Mouse (Mus musculus): ENCODE data around the gene Olfr319.
"Not testable (repeated sequence)": the region's sequence is repeated elsewhere in the genome, so short reads cannot be mapped to it uniquely, and the experiment has no call there.

Gene Olfr319

DNA sequence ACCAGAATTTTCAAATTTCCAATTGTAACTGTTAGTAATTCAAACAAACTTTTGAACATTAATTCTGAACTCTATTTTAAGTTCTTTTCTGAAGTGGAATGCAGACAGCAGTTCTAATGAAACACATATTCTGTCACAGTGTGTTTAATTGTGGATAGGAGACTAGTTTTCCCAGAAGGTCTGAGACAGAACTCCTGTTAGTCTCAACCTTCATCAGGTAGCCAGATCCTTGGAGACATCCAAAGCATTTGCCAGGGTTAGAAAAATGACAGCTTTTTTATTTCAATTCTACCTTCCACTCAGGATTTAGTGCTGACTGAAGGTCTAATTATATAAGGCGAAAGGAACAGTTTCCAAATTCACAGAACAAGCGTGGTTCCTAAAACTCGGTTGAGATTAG, at the start of gene Olfr319:
Olfr319 (plus strand) TSS at position 301 of the 400 bp plus-strand sequence.
- DNase-seq (ENCODE audit: low spot score in 2 of 2): no peak

- DNase-seq (ENCODE audit: low spot score in 2 of 2): no peak
Measured at GRCm38 (mm10) chr11:58655151-58655550, 43.8 kb upstream of the Olfr319 start.

- DNase-seq (ENCODE audit: low spot score in 2 of 2): no peak
Measured at GRCm38 (mm10) chr11:58658596-58658995, 40.4 kb upstream of the Olfr319 start, which contains the start of gene Olfr322. Olfr322 (plus strand) TSS chr11:58658782.

DNA sequence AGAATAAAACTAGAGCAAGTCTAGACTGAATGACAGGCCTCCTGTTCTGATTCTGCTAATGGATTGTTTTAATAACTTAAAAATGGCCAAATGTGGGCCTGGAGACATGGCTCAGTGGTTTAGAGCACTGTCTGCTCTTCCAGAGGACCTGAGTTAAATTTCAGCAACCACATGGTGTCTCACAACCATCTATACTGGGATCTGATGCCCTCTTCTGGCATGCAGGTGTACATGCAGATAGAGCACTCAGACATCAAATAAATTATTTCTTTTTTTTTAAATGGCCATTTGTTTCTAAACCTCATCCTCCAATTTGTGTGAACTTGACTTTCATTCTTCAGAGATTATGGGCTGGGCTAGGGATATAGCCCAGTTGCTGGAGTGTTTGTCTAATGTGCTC, 29.7 kb upstream of the Olfr319 start:
- DNase-seq (ENCODE audit: low spot score in 2 of 2): no peak

GRCm38 (mm10) chr11:58671825-58672224, 27.1 kb upstream of the Olfr319 start:
- DNase-seq (ENCODE audit: low spot score in 2 of 2): no peak

DNA sequence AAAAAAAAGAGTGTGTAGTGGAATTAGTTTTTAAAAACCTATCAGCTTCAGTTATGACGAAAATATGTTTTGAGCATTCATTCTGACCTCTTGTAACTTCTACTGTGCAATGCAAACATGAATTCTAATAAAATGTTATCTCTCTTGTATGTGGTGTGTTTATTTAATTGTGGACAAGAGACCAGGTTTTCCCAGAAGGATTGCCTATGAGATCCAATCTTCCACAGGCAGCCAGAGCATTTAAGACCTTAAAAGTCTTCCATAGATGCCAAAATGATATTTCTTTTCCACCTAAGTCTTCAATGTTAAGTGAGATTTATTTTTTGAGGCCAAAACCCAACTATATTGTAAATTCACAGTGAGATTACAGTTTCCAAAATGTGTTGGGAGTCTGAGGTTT, 18.2 kb upstream of the Olfr319 start, which contains the start of gene Olfr320:
Olfr320 (plus strand) TSS at position 301 of the 400 bp plus-strand sequence.
- no peak for DNase-seq (ENCODE audit: low spot score in 2 of 2)

DNA sequence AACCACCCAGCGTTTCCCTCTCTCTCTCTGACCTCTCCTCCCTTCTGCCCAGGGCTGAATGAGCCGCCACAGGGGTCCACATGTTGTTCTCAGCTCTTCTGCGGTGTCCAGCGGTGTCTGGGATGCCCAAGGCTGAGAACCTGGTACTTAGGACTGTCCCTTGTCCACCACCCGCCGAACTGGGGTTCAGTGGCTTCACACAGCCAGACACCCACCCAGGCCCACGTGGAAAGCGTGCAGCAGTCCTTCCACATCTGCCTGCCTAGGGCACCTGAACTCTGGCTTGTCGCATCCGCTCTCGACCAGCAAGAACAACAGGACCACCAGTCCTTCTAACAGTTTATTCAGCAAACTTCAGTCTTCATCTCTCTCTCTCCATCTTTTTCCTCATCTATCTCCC, 10.1 kb downstream of the Olfr319 start:
- DNase-seq (ENCODE audit: low spot score in 2 of 2): no peak

DNA sequence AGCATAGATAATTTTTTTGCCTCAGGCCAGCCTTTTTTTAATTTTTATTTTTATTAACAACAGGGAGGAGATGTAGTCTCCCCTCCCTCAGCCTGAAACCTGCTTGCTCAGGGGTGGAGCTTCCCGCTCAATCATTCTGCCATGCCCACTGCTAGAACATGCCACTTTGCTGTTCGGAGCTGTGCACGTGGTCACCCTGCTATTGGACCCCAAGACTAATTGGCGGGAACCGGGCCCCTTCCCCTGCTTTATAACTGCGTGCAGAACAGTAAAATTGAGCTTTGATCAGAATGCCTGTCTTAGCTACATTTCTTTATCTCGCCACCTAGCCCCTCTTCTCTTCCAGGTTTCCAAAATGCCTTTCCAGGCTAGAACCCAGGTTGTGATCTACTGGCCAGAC, 18.8 kb downstream of the Olfr319 start:
- not testable (repeated sequence) for DNase-seq (ENCODE audit: low spot score in 2 of 2)

DNA sequence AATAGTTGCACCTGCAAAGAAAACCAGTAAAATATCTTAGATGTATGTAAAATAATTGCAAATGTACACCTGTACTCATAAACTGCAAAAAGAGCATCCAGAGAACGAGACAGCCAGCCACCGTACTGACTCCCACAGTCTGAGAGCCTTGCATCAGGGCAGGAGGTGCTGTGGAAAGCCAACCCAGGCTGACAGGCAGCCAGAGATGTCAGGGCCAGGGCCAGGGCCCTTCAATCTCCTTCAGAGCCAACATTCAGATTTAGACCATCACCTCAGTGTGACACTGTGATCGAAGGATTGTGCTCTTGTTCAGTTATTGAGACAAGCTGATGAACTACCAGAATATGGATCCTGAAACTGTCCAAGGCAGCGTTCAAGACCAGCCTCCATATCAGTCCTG, 20.7 kb downstream of the Olfr319 start:
- no peak for DNase-seq (ENCODE audit: low spot score in 2 of 2)

- no peak for DNase-seq (ENCODE audit: low spot score in 2 of 2)
Measured at GRCm38 (mm10) chr11:58723914-58724313, 25.0 kb downstream of the Olfr319 start, which contains the start of gene Olfr318. Olfr318 (minus strand) TSS chr11:58724014.

GRCm38 (mm10) chr11:58727896-58728650, 29.1 kb downstream of the Olfr319 start:
- DNase-seq (ENCODE audit: low spot score in 2 of 2): not testable (repeated sequence)

DNA sequence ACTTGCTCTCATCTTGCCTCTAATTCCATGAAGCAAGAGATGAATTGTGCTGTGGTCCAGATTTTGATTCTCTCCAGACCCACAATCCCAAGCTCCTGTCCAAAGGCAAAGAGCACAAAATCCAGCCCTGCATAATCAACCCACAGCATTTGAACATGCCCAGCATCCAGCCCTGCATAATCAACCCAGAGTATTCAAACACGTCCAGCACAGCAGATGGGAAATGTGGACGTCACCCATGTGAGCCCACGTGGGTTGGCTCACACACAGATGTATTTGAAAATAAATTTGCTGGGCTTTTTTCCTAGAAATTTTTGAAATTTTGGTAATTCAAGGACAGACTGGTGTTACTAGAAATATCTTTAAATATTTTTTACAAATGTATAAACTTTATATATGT, 34.4 kb downstream of the Olfr319 start:
- peak in 1 of 2 experiments; percentile 10 for DNase-seq (ENCODE audit: low spot score in 2 of 2)

DNA sequence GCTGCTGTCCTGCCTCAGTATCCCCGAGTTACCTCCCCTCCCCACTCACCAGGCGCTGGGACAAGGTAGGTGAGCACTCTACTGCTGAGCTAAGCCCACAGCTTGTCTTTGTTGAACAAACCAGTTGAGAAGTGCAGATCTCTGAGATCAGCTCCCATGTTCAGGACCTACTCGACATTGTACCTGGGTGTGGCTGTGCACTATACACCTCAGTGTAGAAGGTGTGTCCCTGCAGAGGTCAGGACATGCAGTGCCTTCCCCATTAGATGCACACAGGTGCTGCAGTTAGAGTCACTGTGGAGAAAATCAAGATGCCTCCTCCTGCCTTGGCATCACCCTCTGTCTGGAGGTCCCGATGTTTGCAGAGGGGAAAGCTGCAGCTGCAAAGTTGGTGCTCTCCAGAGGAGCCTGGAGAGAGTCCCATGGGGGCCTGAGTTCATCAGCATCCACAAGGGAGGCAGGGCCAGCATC, 39.9 kb downstream of the Olfr319 start, which contains the start of gene Olfr317:
Olfr317 (minus strand) TSS at position 421 of the 471 bp plus-strand sequence.
- no peak for DNase-seq (ENCODE audit: low spot score in 2 of 2)

DNA sequence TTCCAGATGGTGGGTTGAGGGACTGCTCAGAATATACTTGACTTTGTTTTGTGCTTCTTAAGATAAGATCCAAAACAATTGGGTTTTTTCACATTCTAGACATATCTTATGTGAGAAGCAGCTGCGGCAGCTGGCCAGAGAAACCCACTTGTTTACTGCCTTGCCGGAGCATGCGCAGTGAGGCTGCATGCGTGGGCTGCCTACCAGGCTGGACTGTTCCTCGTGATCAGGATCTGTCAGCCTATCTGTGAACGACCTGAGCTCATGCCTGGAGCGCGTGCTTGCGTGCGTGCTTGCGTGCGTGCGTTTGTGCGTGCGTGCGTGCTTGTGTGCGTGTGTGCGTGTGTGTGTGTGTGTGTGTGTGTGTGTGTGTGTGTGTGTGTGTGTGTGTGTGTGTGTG, 52.1 kb downstream of the Olfr319 start:
- DNase-seq (ENCODE audit: low spot score in 2 of 2): not testable (repeated sequence)

DNA sequence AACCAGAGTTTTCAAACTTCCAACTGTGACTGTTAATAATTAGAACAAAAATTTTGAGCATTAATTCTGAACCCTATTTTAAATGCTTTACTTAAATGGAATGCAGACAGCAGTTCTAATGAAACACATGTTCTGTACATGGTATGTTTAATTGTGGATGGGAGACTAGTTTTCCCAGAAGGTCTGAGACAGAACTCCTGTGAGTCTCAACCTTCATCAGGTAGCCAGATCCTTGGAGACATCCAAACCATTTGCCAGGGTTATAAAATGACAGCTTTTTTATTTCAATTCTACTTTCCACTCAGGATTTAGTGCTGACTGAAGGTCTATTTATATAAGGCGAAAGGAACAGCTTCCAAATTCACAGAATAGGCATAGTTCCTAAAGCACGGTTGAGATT, 53.5 kb downstream of the Olfr319 start, which contains the start of gene Olfr316:
Olfr316 (plus strand) TSS at position 301 of the 400 bp plus-strand sequence.
- no peak for DNase-seq (ENCODE audit: low spot score in 2 of 2)

Measured in cerebellum, postnatal 4 days (tissue).